Mouse (Mus musculus): ENCODE measurements around the gene Zfp526.

DNA sequence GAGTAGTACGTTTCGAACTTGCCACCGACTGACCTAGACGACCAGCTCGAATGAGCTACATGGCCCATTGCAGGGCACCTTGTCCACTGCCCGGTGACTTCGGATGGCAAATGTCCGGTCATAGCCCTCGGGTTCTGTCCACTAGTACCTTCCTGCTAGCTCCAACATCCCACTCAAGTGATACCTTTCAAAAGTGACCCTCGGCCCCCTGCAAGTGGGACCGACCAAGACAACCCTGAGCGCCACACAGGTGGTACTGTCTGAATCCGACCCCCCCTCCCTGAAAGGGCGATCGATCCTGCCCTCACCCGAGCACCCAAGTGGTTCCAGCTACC lies 1.8 kb upstream of the Zfp526 start:
- TF ChIP-seq CTCF (IDR thresholded peaks at IDR 0.05; ENCODE audit: low read depth) (no peak), EP300 (IDR thresholded peaks at IDR 0.05; ENCODE audit: low read depth) (0 out of 2 replicates have a peak, but pooled peaks have one; percentile 12)

Data from liver, embryonic 14.5 days (tissue).